Mouse (Mus musculus) hindbrain, postnatal 0 days (tissue): ENCODE measurements at regions not wholly inside any gene's neighbourhood (a gene's known extent, or its start where the extent isn't known, plus 50 kb on each side); places are given as distances from the start of the nearest gene placed in this dataset.

ENCODE experiments used
- ATAC-seq: fragments of 200-750 bp; cut with Nextera tagmentation; 2 replicates; pipeline ENCODE4 v1.8.0; 2017; ENCODE audit warnings: mild to moderate bottlenecking, moderate TSS enrichment, moderate library complexity
- DNase-seq: peaks from one replicate; pipeline ENCODE4 v3.0.0-alpha.2; 2015; ENCODE audit warnings: low spot score
- H3K27ac ChIP-seq: fragments of 300-500 bp; sonication (generic); 2 replicates; pipeline ENCODE4 v1.5.1; 2014; ENCODE audit warnings: mild to moderate bottlenecking
- H3K27me3 ChIP-seq: fragments of 300-500 bp; sonication (generic); 2 replicates; pipeline ENCODE4 v1.6.1; 2014; ENCODE audit warnings: low read length, mixed read lengths; ENCODE audit not compliant: insufficient read depth
- H3K36me3 ChIP-seq: fragments of 300-500 bp; sonication (generic); 2 replicates; pipeline ENCODE4 v1.6.1; 2014; ENCODE audit warnings: low read length, mixed read lengths; ENCODE audit not compliant: insufficient read depth
- H3K4me1 ChIP-seq: fragments of 300-500 bp; sonication (generic); 2 replicates; pipeline ENCODE4 v1.6.1; 2014; ENCODE audit warnings: antibody characterized with exemption, low read length, mixed read lengths; ENCODE audit not compliant: insufficient read depth
- H3K4me2 ChIP-seq: fragments of 300-500 bp; sonication (generic); 2 replicates; pipeline ENCODE4 v1.6.1; 2014; ENCODE audit warnings: low read depth, mild to moderate bottlenecking, low read length, moderate library complexity, mixed read lengths
- H3K4me3 ChIP-seq: fragments of 300-500 bp; sonication (generic); 2 replicates; pipeline ENCODE4 v1.5.1; 2014; ENCODE audit warnings: low read length
- H3K9ac ChIP-seq: fragments of 300-500 bp; sonication (generic); replicated peaks from 2 replicates; pipeline ENCODE4 v1.6.1; 2014; ENCODE audit warnings: mild to moderate bottlenecking, low read length, moderate library complexity, mixed read lengths
- H3K9me3 ChIP-seq: fragments of 300-500 bp; sonication (generic); 2 replicates; pipeline ENCODE4 v1.6.1; 2016; ENCODE audit warnings: low read length, mixed read lengths
- CTCF ChIP-seq: IDR thresholded peaks from 2 replicates; pipeline ENCODE4 v1.5.1; 2016; ENCODE audit warnings: antibody characterized with exemption, control low read depth, low read depth
- WGBS: fragments of 180-500 bp; shearing (Covaris S2); extraction: QIAGEN DNeasy Blood & Tissue Kit; methylation state at CpG from one replicate; pipeline ENCODE4 v1.1.7; 2014; 5-methylcytosine and 5-hydroxymethylcytosine counted together

DNA sequence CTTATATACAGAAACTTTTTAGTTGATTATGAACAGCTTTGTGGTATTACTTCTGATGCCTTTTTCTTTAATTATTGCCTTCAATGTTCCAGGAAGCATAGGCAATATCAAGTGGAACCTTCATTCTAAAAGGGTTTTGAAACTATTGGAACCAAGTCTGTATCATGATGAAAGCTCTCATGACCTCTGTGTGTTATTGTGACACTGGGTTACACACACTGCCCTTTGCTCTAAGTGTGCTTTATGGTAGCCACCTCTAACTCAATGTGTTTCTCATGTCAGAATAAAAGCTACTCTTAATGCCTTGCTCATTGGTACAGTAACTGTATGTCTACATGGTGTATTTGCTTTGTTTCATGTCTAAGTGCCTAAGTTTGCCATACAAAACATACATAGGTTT, 154.0 kb downstream of the Gm10192 start:
- Histone ChIP-seq H3K36me3 (no peaks in the 10 kb centered on the region), H3K4me1 (no peaks in the 10 kb centered on the region), H3K9ac (no peak overlapping the region), H3K27me3 (no peaks in the 10 kb centered on the region), H3K4me2 (no peak overlapping the region), H3K4me3 (no peak overlapping the region), H3K9me3 (no peaks in the 10 kb centered on the region), H3K27ac (no peak overlapping the region)
- TF ChIP-seq CTCF, result no peak
- DNase-seq (no peak), ATAC-seq (no peak)

- Histone ChIP-seq H3K27me3 (no peaks in the 10 kb centered on the region), H3K9me3 (no peaks in the 10 kb centered on the region), H3K4me2 (no peak overlapping the region), H3K27ac (no peak overlapping the region), H3K36me3 (no peaks in the 10 kb centered on the region), H3K4me1 (no peaks in the 10 kb centered on the region), H3K4me3 (no peak overlapping the region), H3K9ac (no peak overlapping the region)
- no peak for TF ChIP-seq CTCF
- ATAC-seq, result no peak
- WGBS, result 75% methylated on average over 4 of the region's 4 CpGs
- no peak for DNase-seq
These were observed 157.4 kb downstream of the Gm10192 start for GRCm38 (mm10) chr4:97025446-97026040.

- no peak for ATAC-seq
- no peaks in the 10 kb centered on the region for H3K27me3 ChIP-seq
- no peak for TF ChIP-seq CTCF
These were observed 181.6 kb downstream of the Gm10192 start for GRCm38 (mm10) chr4:97001321-97001720.

GRCm38 (mm10) chr4:96980311-96980710, 195.3 kb upstream of the Gm12695 start:
- DNase-seq, result no peak
- Histone ChIP-seq H3K9ac (no peak overlapping the region), H3K27me3 (no peaks in the 10 kb centered on the region), H3K9me3 (no peaks in the 10 kb centered on the region), H3K4me3 (no peak overlapping the region), H3K36me3 (no peaks in the 10 kb centered on the region), H3K4me2 (no peak overlapping the region), H3K27ac (no peak overlapping the region), H3K4me1 (no peaks in the 10 kb centered on the region)
- ATAC-seq, result 0 out of 2 replicates have a peak, but pooled peaks have one; percentile 45
- TF ChIP-seq CTCF, result no peak
- 68% methylated on average over 2 of the region's 2 CpGs for WGBS

More at GRCm38 (mm10) chr4:97001321-97001720, 181.6 kb downstream of the Gm10192 start:
- DNase-seq, result no peak
- no peak overlapping the region for H3K27ac ChIP-seq
- H3K4me3 ChIP-seq, result no peak overlapping the region
- no peak overlapping the region for H3K9ac ChIP-seq
- H3K36me3 ChIP-seq, result no peaks in the 10 kb centered on the region
- no peak overlapping the region for H3K4me2 ChIP-seq
- H3K9me3 ChIP-seq, result no peaks in the 10 kb centered on the region
- no peaks in the 10 kb centered on the region for H3K4me1 ChIP-seq

DNA sequence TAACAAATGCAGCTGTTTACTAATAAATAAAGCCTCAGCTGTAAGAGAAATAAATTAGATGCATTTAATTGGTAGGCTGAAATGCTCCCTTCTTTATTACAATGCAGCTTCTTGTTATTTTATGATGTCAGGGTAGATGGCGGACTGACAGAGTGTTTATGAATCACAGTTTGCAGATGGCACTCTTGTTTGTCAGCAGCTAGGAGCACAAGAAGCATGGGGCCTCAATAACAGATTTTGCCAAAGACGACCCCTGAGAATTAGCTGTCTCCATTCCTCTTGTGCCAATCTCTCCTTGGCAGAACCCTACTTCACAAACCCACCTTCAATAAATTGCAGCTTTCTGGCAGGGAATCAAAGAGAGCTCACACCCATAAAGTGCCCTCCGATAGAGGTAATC, 194.9 kb upstream of the Gm12695 start:
- H3K4me1 ChIP-seq, result no peaks in the 10 kb centered on the region
- no peak for TF ChIP-seq CTCF
- no peak overlapping the region for H3K9ac ChIP-seq
- 61% methylated on average over 3 of the region's 3 CpGs for WGBS
- no peak overlapping the region for H3K4me2 ChIP-seq
- ATAC-seq (no peak), DNase-seq (no peak)
- H3K4me3 ChIP-seq, result no peak overlapping the region
- H3K9me3 ChIP-seq, result no peaks in the 10 kb centered on the region
- H3K27me3 ChIP-seq, result no peaks in the 10 kb centered on the region
- H3K27ac ChIP-seq, result no peak overlapping the region
- H3K36me3 ChIP-seq, result no peaks in the 10 kb centered on the region

- no peak overlapping the region for H3K4me3 ChIP-seq
- no peak for ATAC-seq
- H3K27ac ChIP-seq, result no peak overlapping the region
- no peaks in the 10 kb centered on the region for H3K27me3 ChIP-seq
- no peak overlapping the region for H3K4me2 ChIP-seq
- H3K9ac ChIP-seq, result no peak overlapping the region
- no peaks in the 10 kb centered on the region for H3K36me3 ChIP-seq
- H3K9me3 ChIP-seq, result no peaks in the 10 kb centered on the region
- DNase-seq, result peak; percentile 27
- TF ChIP-seq CTCF, result no peak
- H3K4me1 ChIP-seq, result no peaks in the 10 kb centered on the region
- WGBS, result 39% methylated on average over 3 of the region's 3 CpGs
These were observed 189.9 kb upstream of the Gm12695 start for GRCm38 (mm10) chr4:96974935-96975334.

DNA sequence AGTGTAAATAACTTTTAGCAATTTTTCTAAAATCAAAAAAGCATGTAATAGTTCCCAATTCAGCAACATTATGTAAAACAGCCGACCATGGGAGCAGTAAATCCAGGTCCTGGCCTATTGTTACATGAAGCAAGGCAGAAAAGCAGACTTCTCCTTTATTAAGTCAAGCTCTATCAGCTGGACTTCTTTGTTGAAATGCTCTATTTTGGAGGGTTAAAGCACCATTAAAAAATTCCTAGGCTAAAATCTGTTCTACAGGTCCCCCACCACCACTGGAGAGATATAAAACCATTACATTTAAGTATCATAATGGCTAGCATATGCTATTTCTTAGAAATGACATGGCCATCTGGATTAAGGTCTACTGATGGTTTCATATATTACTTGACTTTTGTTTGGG, 188.8 kb upstream of the Gm12695 start:
- H3K36me3 ChIP-seq, result no peaks in the 10 kb centered on the region

More for the DNA sequence above, 188.8 kb upstream of the Gm12695 start:
- 72% methylated on average over 1 of the region's 1 CpGs for WGBS
- DNase-seq (no peak), ATAC-seq (no peak)
- Histone ChIP-seq H3K4me1 (no peaks in the 10 kb centered on the region), H3K4me3 (no peak overlapping the region), H3K27ac (no peak overlapping the region), H3K4me2 (no peak overlapping the region), H3K27me3 (no peaks in the 10 kb centered on the region), H3K9ac (no peak overlapping the region), H3K9me3 (no peaks in the 10 kb centered on the region)
- TF ChIP-seq CTCF, result no peak
